Mouse (Mus musculus): ENCODE measurements around the gene Otx1. TPM values are rescaled to one million over a fixed set of nuclear protein-coding genes. Genes with fewer than 3 reads are reported as not detected.

Gene Otx1
- total RNA-seq, 1 experiment from 2014 or later: not detected

- ATAC-seq (ENCODE audit: extremely low read depth, insufficient number of reproducible peaks, low FRiP score, poor library complexity, severe bottlenecking): no peak
Observed at GRCm38 (mm10) chr11:21968922-21969321, 33.8 kb downstream of the Otx1 start.

DNA sequence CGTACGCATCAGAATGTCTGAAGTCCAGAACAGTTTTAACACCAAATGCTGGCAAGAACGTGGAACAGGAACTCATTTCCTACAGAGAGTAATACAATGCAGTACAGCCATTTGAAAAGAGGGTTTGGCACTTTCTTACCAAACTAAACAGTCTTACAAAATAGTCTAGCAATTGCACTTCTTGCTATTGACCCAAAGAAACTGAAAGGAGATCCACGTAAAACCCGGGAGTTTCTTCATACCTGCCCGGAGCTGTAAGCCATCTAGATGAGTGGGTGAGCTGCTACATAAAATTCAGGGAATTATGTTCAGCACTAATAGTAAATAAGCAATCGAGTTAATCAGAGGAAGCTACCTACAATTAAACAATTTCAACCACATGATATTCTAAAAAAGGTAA lies 47.5 kb downstream of the Otx1 start:
- ATAC-seq (ENCODE audit: extremely low read depth, insufficient number of reproducible peaks, low FRiP score, poor library complexity, severe bottlenecking): no peak

- no peak for ATAC-seq (ENCODE audit: extremely low read depth, insufficient number of reproducible peaks, low FRiP score, poor library complexity, severe bottlenecking)
Observed at GRCm38 (mm10) chr11:21951657-21952237, 51.0 kb downstream of the Otx1 start.

- no peak for ATAC-seq (ENCODE audit: extremely low read depth, insufficient number of reproducible peaks, low FRiP score, poor library complexity, severe bottlenecking)
Observed at GRCm38 (mm10) chr11:21950094-21950493, 52.6 kb downstream of the Otx1 start.
